Mouse (Mus musculus) stomach, embryonic 14.5 days (tissue): ENCODE results near the gene Arhgap42. TPM values are rescaled to one million over a fixed set of nuclear protein-coding genes. Genes with fewer than 3 reads are reported as not detected.

ENCODE experiments used
- ATAC-seq: fragments of 200-750 bp; cut with Nextera tagmentation; 2 replicates; pipeline ENCODE4 v1.8.0; 2017; ENCODE audit warnings: low read depth, moderate TSS enrichment; ENCODE audit not compliant: insufficient number of reproducible peaks, insufficient read depth, low FRiP score
- H3K27ac ChIP-seq: fragments of 300-500 bp; sonication (generic); 2 replicates; pipeline ENCODE4 v1.5.1; 2014; ENCODE audit warnings: mild to moderate bottlenecking, low read length, moderate library complexity, mixed read lengths
- H3K27me3 ChIP-seq: fragments of 300-500 bp; sonication (generic); 2 replicates; pipeline ENCODE4 v1.6.1; 2014; ENCODE audit warnings: low read length, control low read depth, mixed read lengths; ENCODE audit not compliant: control insufficient read depth, insufficient read depth
- H3K36me3 ChIP-seq: fragments of 300-500 bp; sonication (generic); 2 replicates; pipeline ENCODE4 v1.6.1; 2014; ENCODE audit warnings: mild to moderate bottlenecking, control low read depth, low read length, moderate library complexity, mixed read lengths; ENCODE audit not compliant: control insufficient read depth, insufficient read depth
- H3K4me1 ChIP-seq: fragments of 300-500 bp; sonication (generic); 2 replicates; pipeline ENCODE4 v1.6.1; 2014; ENCODE audit warnings: low read length, control low read depth, mixed read lengths; ENCODE audit not compliant: control insufficient read depth, insufficient read depth
- H3K4me2 ChIP-seq: fragments of 300-500 bp; sonication (generic); replicated peaks from 2 replicates; pipeline ENCODE4 v1.6.1; 2014; ENCODE audit warnings: low read depth, low read length, control low read depth
- H3K4me3 ChIP-seq: fragments of 300-500 bp; sonication (generic); 2 replicates; pipeline ENCODE4 v1.5.1; 2014; ENCODE audit warnings: low read depth, low read length, control low read depth
- H3K9ac ChIP-seq: fragments of 300-500 bp; sonication (generic); replicated peaks from 2 replicates; pipeline ENCODE4 v1.6.1; 2014; ENCODE audit warnings: low read depth, mild to moderate bottlenecking, control low read depth, low read length, moderate library complexity, mixed read lengths
- H3K9me3 ChIP-seq: fragments of 300-500 bp; sonication (generic); 2 replicates; pipeline ENCODE4 v1.6.1; 2016; ENCODE audit warnings: low read depth, low read length, control low read depth; ENCODE audit not compliant: control insufficient read depth
- WGBS: fragments of 180-500 bp; shearing (Covaris S2); extraction: QIAGEN DNeasy Blood & Tissue Kit; methylation state at CpG from one replicate; pipeline ENCODE4 v1.1.7; 2014; 5-methylcytosine and 5-hydroxymethylcytosine counted together
- polyA plus RNA-seq: library from polyadenylated mRNA; unstranded; fragments of >200 nt; fragmentation: Nextera tagmentation; extraction: Ambion mirVana; gene quantifications from 2 replicates; pipeline ENCODE4 v1.2.1, GENCODE M21; 2014

Arhgap42 gene
- polyA plus RNA-seq, 1 experiment from 2014 or later: 44.6 TPM

GRCm38 (mm10) chr9:9174206-9174605 is 64.7 kb downstream of the Arhgap42 start:
- no peak overlapping the region for H3K4me2 ChIP-seq
- H3K9me3 ChIP-seq: no peaks in the 10 kb centered on the region
- H3K36me3 ChIP-seq: no peaks in the 10 kb centered on the region
- peak; percentile 87 for ATAC-seq
- H3K27ac ChIP-seq: no peak overlapping the region
- WGBS: 66% methylated on average over 5 of the region's 5 CpGs
- peaks cover 4% of the 10 kb centered on the region; the same call in 1 of the 2 replicates for H3K4me1 ChIP-seq
- no peak overlapping the region for H3K9ac ChIP-seq
- H3K27me3 ChIP-seq: no peaks in the 10 kb centered on the region
- H3K4me3 ChIP-seq: no peak overlapping the region

- WGBS: 48% methylated on average over 1 of the region's 1 CpGs
- ATAC-seq: no peak
- peaks cover 4% of the 10 kb centered on the region; the same call in 1 of the 2 replicates for H3K4me1 ChIP-seq
- H3K9me3 ChIP-seq: no peaks in the 10 kb centered on the region
- H3K27me3 ChIP-seq: no peaks in the 10 kb centered on the region
- H3K27ac ChIP-seq: peak overlapping the region; percentile 2; the same call in 1 of the 2 replicates
- no peak overlapping the region for H3K4me2 ChIP-seq
- H3K9ac ChIP-seq: no peak overlapping the region
- H3K36me3 ChIP-seq: no peaks in the 10 kb centered on the region
- H3K4me3 ChIP-seq: no peak overlapping the region
Observed at GRCm38 (mm10) chr9:9173091-9173490, 65.8 kb downstream of the Arhgap42 start.

DNA sequence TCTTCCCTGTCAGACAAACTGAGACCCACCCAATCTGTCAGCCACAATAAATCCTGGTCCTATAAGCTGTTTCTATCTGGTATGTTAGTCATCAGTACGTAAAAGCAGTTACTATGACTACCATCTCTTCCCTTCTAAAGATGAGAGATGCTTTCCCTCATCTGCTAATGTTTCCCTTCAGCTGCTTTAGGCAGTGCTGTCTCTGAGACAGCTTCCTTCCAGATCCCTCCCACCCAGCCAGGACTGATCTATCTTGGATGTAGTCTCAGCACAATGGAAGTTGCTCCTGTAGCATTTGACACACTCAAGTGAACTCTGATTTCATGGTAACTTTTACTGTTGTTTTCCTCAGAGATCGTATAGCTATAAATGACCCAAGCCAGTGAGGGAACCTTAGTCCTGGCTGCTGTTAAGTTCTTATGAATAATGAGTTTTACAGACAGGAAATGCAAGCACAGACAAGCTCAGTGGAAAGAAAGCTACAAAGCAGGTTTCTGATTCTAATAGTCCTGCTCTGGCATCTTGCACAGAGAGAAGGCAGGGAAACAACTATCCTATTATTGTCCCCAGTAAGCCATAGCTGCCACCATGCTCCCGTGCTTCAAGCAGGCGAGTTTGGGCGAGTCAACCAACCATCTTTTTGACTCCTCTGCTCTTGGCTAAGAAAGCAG is 67.6 kb downstream of the Arhgap42 start:
- no peak overlapping the region for H3K9ac ChIP-seq
- WGBS: 52% methylated on average over 5 of the region's 5 CpGs
- H3K27me3 ChIP-seq: no peaks in the 10 kb centered on the region
- H3K4me1 ChIP-seq: peaks cover 4% of the 10 kb centered on the region; the same call in 1 of the 2 replicates
- H3K36me3 ChIP-seq: no peaks in the 10 kb centered on the region
- peak; percentile 34; the same call in 1 of the 2 replicates for ATAC-seq
- H3K9me3 ChIP-seq: no peaks in the 10 kb centered on the region
- no peak overlapping the region for H3K4me3 ChIP-seq
- peak overlapping the region; percentile 39; the same call in 1 of the 2 replicates for H3K27ac ChIP-seq
- no peak overlapping the region for H3K4me2 ChIP-seq

DNA sequence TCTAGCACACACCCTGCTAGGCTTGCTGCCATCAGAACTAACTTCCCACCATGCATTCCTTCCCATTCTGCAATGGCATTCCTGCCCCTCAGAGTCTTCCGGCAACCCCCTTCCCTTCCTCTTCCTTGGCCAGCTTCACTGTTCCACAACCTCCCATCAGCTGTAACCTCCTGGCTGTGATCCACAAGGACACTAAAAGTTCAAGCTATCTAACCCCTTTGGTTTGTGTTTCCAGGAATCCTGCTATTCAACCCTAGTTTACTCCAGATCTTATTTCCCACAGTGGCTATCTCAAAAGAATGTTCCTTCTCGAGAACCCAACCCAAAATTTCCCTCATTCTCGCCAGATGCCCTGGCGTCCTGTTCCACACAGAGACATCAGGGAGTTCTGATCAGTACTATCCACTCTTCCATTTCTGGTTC is 73.2 kb downstream of the Arhgap42 start:
- Histone ChIP-seq H3K4me2 (no peak overlapping the region), H3K27me3 (no peaks in the 10 kb centered on the region), H3K36me3 (no peaks in the 10 kb centered on the region), H3K9ac (no peak overlapping the region), H3K4me3 (no peak overlapping the region), H3K9me3 (no peaks in the 10 kb centered on the region), H3K27ac (no peak overlapping the region), H3K4me1 (peaks cover 5% of the 10 kb centered on the region; the same call in 1 of the 2 replicates)
- WGBS: 78% methylated on average over 4 of the region's 4 CpGs
- ATAC-seq: no peak

GRCm38 (mm10) chr9:9160736-9161135 is 78.2 kb downstream of the Arhgap42 start:
- no peaks in the 10 kb centered on the region for H3K27me3 ChIP-seq
- 50% methylated on average over 3 of the region's 3 CpGs for WGBS
- H3K36me3 ChIP-seq: no peaks in the 10 kb centered on the region
- no peak overlapping the region for H3K4me2 ChIP-seq
- no peak overlapping the region for H3K4me3 ChIP-seq
- ATAC-seq: no peak
- no peaks in the 10 kb centered on the region for H3K9me3 ChIP-seq
- H3K27ac ChIP-seq: no peak overlapping the region
- no peak overlapping the region for H3K9ac ChIP-seq
- 0 out of 2 replicates have a peak, but pooled peaks cover 1% of the 10 kb centered on the region for H3K4me1 ChIP-seq

GRCm38 (mm10) chr9:9158241-9158640 is 80.7 kb downstream of the Arhgap42 start:
- Histone ChIP-seq H3K4me1 (no peaks in the 10 kb centered on the region), H3K36me3 (no peaks in the 10 kb centered on the region; the same call in 1 of the 2 replicates), H3K27ac (no peak overlapping the region), H3K9ac (no peak overlapping the region), H3K4me3 (no peak overlapping the region), H3K4me2 (no peak overlapping the region), H3K9me3 (no peaks in the 10 kb centered on the region), H3K27me3 (no peaks in the 10 kb centered on the region)
- no peak for ATAC-seq
- WGBS: 87% methylated on average over 3 of the region's 3 CpGs

- Histone ChIP-seq H3K4me2 (no peak overlapping the region), H3K4me3 (no peak overlapping the region), H3K36me3 (no peaks in the 10 kb centered on the region; the same call in 1 of the 2 replicates), H3K4me1 (no peaks in the 10 kb centered on the region), H3K27ac (no peak overlapping the region), H3K9ac (no peak overlapping the region), H3K27me3 (no peaks in the 10 kb centered on the region), H3K9me3 (no peaks in the 10 kb centered on the region)
- no peak for ATAC-seq
- WGBS: 84% methylated on average over 2 of the region's 2 CpGs
Observed at GRCm38 (mm10) chr9:9157425-9157824, 81.5 kb downstream of the Arhgap42 start.

DNA sequence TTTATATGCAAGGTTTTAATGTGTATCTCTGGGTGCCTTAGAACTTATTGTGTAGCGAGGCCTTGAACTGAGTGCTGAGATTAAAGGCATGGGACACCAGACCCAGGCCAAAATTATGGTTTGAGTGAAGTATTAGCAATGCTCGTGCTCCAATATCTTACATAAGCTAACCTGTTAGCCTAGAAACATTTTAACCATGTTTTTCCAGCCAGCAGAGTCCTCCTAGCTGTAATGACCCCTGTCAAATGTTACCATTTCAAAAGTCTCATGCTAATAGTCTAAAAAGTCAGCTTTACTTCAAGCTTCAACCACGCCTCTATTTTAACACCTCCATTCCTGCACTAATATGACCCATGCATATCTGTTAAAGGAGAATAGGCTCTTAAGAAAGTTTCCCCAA is 84.3 kb downstream of the Arhgap42 start:
- 86% methylated on average over 3 of the region's 3 CpGs for WGBS
- H3K36me3 ChIP-seq: no peaks in the 10 kb centered on the region; the same call in 1 of the 2 replicates
- H3K27me3 ChIP-seq: no peaks in the 10 kb centered on the region
- H3K4me3 ChIP-seq: no peak overlapping the region
- ATAC-seq: no peak
- no peak overlapping the region for H3K27ac ChIP-seq
- H3K9ac ChIP-seq: no peak overlapping the region
- H3K4me1 ChIP-seq: no peaks in the 10 kb centered on the region
- no peaks in the 10 kb centered on the region for H3K9me3 ChIP-seq
- no peak overlapping the region for H3K4me2 ChIP-seq
